Mouse (Mus musculus): ENCODE results near the gene Csrnp3.

Csrnp3 gene

DNA sequence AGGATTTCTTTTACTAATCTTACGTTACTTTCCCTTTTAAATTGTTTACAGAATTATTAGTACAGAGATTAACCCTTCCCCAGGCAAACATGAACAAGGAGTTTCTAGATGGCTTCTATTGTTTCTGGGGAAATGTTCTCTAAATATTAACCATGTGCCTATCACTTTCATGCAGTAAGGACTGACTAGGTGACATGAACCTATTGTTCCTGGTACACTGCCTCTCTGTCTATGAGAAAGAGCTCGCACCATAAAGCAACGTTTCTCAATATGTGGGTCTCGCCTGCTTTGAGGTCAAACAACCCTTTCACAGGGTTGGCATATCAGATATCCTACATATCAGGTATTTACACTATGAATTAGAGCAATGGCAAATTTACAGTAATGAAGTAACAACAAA lies 96.8 kb downstream of the Csrnp3 start:
- no peak for DNase-seq (ENCODE audit: extremely low read depth, low read depth)

DNA sequence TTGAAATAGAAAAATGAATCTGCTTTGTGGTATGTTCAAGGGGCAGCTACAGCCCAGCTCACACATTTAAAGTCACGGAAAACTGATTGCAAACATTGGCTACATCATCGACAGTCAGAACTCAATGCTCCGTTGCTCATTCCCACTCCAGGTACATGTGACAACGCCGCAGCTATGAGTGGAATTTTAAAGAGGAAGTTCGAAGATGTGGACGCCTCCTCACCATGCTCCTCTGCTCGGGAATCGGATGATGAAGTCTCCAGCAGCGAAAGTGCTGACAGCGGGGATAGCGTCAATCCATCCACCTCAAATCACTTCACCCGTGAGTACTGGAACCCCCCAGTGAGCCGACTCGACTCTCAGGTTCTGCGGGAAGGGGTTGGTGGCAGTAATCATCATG lies 103.2 kb downstream of the Csrnp3 start:
- no peak for DNase-seq (ENCODE audit: extremely low read depth, low read depth)

DNA sequence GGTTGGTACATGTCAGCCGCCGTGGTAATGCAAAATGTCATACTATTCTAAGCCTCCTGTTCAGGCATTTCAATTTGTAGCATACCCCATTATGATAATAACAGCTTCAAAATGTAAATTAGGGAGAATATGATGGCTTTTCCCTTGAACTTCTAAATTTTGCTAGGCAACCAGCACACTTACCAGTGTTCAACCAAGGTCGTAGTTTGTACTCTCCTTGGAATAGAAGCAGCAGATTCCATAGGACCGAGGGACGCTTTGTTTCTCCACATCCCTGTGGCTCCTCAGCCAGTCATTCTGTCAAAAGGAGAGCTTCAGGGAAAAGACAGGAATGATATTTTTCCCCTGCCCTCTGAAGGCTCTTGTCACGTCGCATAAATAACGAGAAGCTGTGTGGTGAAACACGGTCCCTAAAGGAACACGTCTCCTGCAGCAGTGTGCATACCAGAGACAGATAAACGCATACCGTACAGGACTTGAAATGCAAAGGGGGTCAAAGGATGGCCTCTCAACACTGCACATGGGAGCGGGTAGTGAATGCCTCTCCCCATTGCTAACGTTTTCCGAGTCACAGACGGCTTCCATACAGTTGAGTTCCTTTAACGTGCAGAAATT lies 108.3 kb downstream of the Csrnp3 start:
- no peak for DNase-seq (ENCODE audit: extremely low read depth, low read depth)

DNA sequence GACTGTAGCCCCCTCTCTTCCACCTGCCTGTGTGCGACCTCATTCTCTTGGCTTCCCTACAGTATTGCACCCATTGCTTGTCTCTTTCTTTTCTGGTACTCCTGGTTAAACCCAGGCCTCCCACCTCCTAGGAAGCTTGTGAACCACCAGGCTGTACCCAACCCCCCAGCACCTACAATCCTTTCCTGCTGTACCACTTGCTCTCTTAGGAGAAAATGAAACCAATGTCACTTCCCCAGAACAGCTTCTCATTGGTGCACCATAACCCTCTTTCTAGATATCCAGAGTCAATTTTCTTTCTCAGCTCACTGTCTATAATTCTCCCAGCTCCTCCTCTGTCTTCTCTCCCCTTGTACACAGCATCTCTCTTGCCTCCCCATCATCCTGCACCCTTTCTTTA lies 110.2 kb downstream of the Csrnp3 start:
- no peak for DNase-seq (ENCODE audit: extremely low read depth, low read depth)

DNA sequence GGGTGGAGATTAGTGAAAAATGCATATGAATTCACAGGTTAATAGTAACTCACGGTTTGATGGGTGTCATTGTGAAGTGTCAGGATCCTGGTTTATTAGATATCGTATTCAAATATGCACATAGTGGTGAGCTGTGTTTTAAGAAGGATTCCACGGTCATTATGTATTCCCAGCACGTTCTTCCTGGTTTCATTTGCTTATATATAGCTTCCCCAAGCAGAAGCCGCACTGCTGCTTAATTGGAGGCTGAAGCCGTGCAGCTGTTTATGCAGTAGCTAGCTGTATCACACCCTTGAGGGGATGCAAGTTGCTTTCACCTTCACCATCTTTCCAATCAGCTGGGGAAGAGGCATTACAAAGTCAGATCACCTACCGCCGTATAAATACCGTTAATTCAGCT lies 111.2 kb downstream of the Csrnp3 start:
- no peak for DNase-seq (ENCODE audit: extremely low read depth, low read depth)

DNA sequence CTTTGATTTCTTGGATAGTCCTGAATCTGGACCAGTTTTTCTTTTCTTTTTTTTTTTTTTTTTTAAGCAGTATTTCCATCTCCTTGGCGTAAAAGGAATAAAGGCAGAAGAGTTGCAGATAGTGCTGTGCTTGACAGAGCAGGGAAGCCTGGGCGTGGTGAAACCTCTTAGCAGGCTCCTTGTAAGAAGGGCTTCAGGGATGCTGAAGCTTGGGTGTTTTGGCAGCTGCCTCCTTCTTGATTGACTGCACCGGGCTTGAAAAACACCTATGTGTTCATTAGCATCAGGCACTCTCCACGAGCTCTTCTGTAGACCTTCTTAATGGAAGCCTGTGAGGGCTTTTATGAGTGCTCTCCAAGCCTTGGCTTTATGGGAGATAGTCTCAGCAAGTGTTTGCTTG lies 117.9 kb downstream of the Csrnp3 start:
- no peak for DNase-seq (ENCODE audit: extremely low read depth, low read depth)

DNA sequence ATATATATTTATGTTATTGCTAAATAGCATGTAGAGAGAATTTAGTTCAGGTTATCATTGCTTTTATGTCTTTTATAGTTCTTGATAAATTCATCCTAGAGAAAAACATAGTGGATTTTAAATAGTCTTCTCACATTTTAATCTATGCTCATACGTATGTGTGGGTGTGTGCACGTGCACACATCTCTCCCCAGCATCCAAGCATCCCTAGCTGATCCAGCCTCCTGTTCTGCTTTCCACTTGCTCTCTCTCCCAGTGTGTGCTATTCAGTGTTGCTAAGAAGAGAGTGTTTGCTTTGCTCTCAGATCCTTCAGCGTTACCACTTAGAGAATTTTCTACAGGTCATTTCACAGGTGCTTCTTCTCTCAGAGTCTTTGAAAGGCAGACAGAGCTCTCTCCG lies 123.2 kb downstream of the Csrnp3 start:
- DNase-seq (ENCODE audit: extremely low read depth, low read depth): no peak

DNA sequence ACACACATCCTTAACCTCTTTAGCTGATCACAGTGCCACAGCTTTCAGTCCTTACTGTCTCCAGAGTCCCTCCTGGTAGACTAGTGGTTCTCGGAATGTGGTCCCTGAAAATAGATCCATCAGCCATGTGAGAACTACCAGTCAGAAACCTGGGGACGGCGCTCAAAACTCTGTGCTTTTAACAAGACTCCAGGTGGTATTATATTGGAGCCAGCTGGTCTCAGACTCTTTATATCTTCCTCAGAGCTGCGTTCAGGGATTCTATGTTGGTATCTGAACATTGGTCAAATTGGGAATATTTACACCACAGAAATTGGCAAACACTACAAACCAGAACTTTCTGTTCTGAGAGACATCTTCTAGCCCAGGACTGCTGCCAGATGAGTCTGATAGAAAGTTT lies 128.3 kb downstream of the Csrnp3 start:
- DNase-seq (ENCODE audit: extremely low read depth, low read depth): no peak

DNA sequence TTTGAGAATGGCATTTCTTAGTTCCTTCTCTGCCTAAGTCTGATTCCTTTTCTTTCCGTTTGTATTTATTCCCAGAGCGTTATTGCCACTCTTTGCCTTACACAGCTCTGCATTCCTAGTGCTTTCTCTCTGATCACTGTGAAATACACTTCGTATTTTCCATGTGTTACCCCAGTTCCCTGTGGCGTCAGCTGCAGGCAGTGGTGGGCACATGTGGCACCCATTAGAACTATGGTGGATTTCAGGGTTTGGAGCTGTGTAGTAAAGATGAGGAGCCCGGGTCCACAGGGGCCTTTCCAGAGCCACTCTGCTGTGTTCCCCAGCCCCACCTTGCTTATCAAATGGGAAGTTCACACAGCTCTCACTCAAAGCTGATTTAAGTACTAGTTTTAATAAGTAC lies 129.8 kb downstream of the Csrnp3 start:
- no peak for DNase-seq (ENCODE audit: extremely low read depth, low read depth)

DNA sequence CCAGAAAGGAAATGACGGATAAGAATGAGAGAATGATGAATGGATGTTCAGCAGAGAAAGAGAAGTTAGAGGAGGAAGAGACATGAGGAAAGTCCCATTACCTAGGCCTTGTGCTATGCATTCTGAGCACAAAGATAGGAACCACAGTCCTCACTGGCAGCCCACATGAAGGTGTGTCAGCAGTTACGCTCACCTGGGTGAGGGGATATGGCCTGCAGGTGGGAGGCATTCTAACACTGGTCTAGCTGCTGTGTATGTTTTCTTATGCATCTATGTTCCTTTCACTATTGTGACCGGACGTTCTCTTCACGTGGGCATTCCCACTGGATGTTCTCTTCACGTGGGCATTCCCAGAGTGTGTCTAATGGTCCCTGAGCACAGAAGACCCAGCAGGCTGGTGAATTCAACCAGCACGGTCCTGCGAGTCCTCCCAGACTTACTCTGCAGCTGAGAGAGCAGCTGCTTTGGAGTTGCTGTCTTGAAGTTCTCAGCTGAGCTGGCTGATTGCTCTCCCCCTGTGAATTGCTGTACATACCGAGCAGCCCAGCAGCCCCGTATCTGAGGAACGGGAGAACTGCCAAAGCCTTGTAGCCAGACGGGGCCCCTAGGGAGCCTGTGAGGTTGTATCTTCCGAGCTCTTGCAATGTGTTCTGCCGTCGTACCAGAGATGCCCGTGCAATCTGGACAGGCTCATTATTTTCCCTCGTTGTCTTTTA lies 133.9 kb downstream of the Csrnp3 start:
- no peak for DNase-seq (ENCODE audit: extremely low read depth, low read depth)

- no peak for DNase-seq (ENCODE audit: extremely low read depth, low read depth)
Measured at GRCm38 (mm10) chr2:65981470-65981869, 135.9 kb downstream of the Csrnp3 start.

DNA sequence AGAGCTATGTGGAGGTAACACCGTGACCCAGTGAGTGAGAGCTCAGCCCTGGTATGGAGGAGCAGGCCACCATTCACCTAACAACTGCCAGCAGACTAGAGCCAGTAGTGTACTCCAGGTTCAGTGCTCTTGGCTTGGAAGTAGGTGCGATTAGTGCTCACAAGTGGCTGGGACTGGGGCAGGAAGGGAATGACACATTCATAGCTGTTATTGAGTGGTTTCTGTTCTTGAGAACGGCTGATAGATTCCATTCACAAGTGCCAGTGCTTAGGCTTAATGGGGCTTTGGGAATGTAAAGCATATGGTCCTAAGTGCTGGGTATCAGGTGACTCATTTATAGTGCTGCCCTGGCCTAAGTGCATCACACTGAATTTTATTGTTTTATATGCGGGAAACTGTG lies 136.4 kb downstream of the Csrnp3 start:
- DNase-seq (ENCODE audit: extremely low read depth, low read depth): no peak

GRCm38 (mm10) chr2:65985706-65986105 lies 140.1 kb downstream of the Csrnp3 start:
- DNase-seq (ENCODE audit: extremely low read depth, low read depth): no peak

GRCm38 (mm10) chr2:65987069-65987468 lies 141.5 kb downstream of the Csrnp3 start:
- DNase-seq (ENCODE audit: extremely low read depth, low read depth): no peak

DNA sequence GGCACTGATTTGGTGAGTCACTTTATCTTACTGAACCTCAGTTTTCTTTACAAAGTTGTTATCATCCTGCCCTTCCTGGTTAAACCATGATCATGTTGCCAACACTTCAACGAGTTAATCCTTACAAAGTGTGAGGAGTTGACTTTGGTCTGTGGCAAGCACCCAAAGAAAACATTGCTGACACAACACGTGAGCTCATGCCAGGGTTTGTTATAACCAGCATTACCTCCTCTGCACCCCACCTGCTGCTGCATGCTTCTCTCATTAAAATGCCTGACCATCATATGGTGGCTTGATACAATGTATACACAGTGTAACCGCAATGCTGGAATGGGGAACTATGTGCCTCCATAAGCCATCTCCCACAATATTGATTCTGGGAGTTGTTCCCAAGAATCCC lies 142.0 kb downstream of the Csrnp3 start:
- no peak for DNase-seq (ENCODE audit: extremely low read depth, low read depth)

GRCm38 (mm10) chr2:65988788-65989187 lies 143.2 kb downstream of the Csrnp3 start:
- DNase-seq (ENCODE audit: extremely low read depth, low read depth): no peak

GRCm38 (mm10) chr2:65990108-65990507 lies 144.5 kb downstream of the Csrnp3 start:
- DNase-seq (ENCODE audit: extremely low read depth, low read depth): no peak

DNA sequence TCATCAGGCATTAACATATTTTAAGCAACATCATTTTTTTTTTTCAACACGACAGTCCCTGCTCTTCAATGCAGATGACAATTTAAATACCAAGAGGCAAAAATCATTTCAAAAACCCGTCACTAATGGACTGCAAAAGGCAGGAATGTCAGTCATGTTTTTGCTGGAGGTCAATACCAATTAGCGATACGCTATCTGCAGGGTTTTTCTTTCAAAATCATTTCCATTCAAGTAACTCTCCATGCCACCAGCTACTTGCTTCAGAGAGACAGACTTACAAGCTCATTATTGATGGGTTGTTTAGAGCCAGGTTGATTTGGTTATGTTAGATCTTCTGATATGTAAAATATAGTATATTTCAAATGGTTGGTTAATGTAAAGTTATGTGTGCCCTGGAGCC lies 145.2 kb downstream of the Csrnp3 start:
- DNase-seq (ENCODE audit: extremely low read depth, low read depth): no peak

DNA sequence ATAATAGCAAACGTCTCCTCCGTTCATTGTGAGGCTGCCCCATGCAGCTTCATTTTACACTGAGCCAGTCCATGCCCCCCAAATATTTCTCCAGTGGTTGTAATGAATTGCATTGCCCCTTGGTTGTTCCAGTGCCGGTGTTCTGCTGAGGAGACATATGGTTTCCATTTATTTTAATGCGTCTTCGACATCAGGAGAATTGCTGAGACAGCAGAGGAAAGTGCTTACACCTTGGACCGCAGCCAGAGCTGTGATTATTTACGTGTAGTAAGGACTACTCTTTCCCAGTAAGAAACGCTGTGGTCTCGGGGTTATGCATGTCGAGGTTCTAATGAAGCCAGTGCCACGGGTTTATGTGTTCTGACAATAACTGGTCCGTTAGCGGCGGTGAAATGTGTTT lies 147.8 kb downstream of the Csrnp3 start:
- no peak for DNase-seq (ENCODE audit: extremely low read depth, low read depth)

DNA sequence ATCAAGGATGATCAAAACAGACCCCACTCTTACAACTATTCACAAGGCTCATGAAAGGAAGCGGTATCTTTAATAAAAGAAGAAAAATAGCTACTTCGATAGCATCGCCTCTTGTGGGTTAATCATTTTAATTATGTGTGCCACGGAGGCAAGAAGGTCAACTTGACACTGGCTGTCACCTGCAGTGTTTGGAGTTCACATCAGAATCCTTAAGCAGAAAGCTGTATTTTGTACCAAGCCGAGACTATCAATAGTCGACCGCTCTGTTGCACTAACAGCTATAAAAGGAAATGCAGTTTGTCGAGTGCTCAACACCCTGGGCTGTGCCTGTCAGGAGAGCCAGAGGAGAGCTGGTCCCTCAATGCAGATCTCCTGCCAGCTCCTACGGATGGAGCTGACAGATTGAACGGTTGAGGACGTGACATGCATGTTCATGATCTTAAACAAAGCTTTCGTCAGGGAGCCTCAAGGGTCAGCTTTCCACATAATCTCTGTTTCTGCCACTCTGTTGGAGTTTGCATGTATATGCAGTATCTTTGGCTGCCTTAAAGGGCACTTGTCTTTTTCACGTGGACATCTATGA lies 149.4 kb downstream of the Csrnp3 start:
- no peak for DNase-seq (ENCODE audit: extremely low read depth, low read depth)

DNA sequence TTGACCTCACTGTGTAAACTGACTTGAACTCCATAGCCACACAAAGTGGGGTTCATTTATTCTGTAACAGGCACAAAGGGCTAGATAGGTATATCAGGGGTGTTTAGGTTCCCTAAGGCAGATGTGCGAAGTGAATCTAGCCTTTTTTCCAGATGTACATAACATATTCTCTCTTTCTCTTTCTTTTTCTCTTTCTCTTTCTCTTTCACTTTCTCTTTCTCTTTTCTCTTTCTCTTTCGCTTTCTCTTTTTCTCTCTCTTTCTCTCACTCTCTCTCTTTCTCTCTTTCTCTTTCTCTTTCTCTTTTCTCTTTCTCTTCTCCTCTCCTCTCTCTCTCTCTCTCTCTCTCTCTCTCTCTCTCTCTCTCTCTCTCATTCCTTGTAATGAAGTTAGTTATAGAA lies 153.2 kb downstream of the Csrnp3 start:
- DNase-seq (ENCODE audit: extremely low read depth, low read depth): no peak

DNA sequence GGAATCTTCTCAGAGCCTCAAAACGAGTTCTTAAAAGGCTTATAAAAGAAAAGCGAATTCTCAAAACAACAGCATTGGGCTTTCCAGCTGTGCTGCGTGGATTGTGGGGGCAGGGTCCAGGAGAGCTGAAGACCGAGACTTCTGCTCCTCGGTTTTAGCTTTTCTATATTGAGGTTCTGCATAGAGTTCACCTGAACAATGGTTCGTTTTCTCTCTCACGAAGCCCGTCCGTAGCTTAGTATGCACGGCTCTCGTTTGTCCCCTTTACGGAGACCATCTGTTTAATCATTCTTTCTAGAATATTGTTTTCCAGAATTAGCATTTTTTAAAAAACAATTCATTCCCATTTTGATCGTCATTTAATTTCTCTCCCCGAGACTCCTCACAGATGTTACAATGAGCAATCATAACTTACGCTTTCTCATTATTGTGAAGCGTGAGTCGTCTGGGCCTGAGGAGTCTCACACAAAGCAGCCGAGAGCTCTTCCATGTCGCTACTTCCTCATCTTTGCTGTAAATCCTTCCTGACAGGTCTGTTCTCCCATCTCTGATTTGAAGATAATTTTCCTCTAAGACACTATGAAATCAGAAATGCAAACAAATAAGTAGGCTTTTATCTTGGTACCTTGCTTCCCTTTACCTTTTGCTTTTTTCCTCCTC lies 163.6 kb downstream of the Csrnp3 start:
- no peak for DNase-seq (ENCODE audit: extremely low read depth, low read depth)

GRCm38 (mm10) chr2:66009677-66010076 lies 164.1 kb downstream of the Csrnp3 start:
- DNase-seq (ENCODE audit: extremely low read depth, low read depth): no peak

All from MEL-GATA-1-ER (cell line).